Mouse (Mus musculus) forebrain, embryonic 16.5 days (tissue): ENCODE data around the gene Tmem50b. TPM values are rescaled to one million over a fixed set of nuclear protein-coding genes. Genes with fewer than 3 reads are reported as not detected.
A peak's percentile ranks its signal among the peaks of the same experiment; 100 is the strongest.

Experiments
- ATAC-seq: fragments of 200-750 bp; cut with Nextera tagmentation; 2 replicates; pipeline ENCODE4 v1.8.0; 2017; ENCODE audit warnings: mild to moderate bottlenecking, moderate library complexity
- H3K27ac ChIP-seq: fragments of 300-500 bp; sonication (generic); 2 replicates; pipeline ENCODE4 v1.5.1; 2014; ENCODE audit warnings: low read length, control low read depth
- H3K27me3 ChIP-seq: fragments of 300-500 bp; sonication (generic); replicated peaks from 2 replicates; pipeline ENCODE4 v1.6.1; 2014; ENCODE audit warnings: low read length; ENCODE audit not compliant: control insufficient read depth, insufficient read depth
- H3K36me3 ChIP-seq: fragments of 300-500 bp; sonication (generic); 2 replicates; pipeline ENCODE4 v1.6.1; 2014; ENCODE audit not compliant: control insufficient read depth, insufficient read depth
- H3K4me1 ChIP-seq: fragments of 300-500 bp; sonication (generic); replicated peaks from 2 replicates; pipeline ENCODE4 v1.6.1; 2014; ENCODE audit warnings: low read length; ENCODE audit not compliant: control insufficient read depth, insufficient read depth
- H3K4me2 ChIP-seq: fragments of 300-500 bp; sonication (generic); 2 replicates; pipeline ENCODE4 v1.6.1; 2014; ENCODE audit warnings: mild to moderate bottlenecking, low read length, control low read depth
- H3K4me3 ChIP-seq: fragments of 300-500 bp; sonication (generic); replicated peaks from 2 replicates; pipeline ENCODE4 v1.5.1; 2014; ENCODE audit warnings: mild to moderate bottlenecking, low read length, control low read depth
- H3K9ac ChIP-seq: fragments of 300-500 bp; sonication (generic); replicated peaks from 2 replicates; pipeline ENCODE4 v1.6.1; 2014; ENCODE audit warnings: low read depth, low read length, control low read depth
- H3K9me3 ChIP-seq: fragments of 300-500 bp; sonication (generic); 2 replicates; pipeline ENCODE4 v1.6.1; 2016; ENCODE audit warnings: low read length; ENCODE audit not compliant: control insufficient read depth
- WGBS: fragments of 180-500 bp; shearing (Covaris S2); extraction: QIAGEN DNeasy Blood & Tissue Kit; methylation state at CpG from one replicate; pipeline ENCODE4 v1.1.7; 2014; 5-methylcytosine and 5-hydroxymethylcytosine counted together
- polyA plus RNA-seq: library from polyadenylated mRNA; unstranded; fragments of >200 nt; fragmentation: Nextera tagmentation; extraction: Ambion mirVana; gene quantifications from 2 replicates; pipeline ENCODE4 v1.2.1, GENCODE M21; 2015

Tmem50b gene
- polyA plus RNA-seq, 1 experiment from 2014 or later: 93.8 TPM

GRCm38 (mm10) chr16:91585617-91586016 lies 12.0 kb downstream of the Tmem50b start:
- H3K36me3 ChIP-seq: peaks cover 4% of the 10 kb centered on the region; the same call in 1 of the 2 replicates
- no peak overlapping the region for H3K4me2 ChIP-seq
- H3K27ac ChIP-seq: no peak overlapping the region
- no peaks in the 10 kb centered on the region for H3K27me3 ChIP-seq
- no peaks in the 10 kb centered on the region for H3K9me3 ChIP-seq
- no peak overlapping the region for H3K4me3 ChIP-seq
- 82% methylated on average over 5 of the region's 5 CpGs for WGBS
- H3K4me1 ChIP-seq: 0 out of 2 replicates have a peak, but pooled peaks cover 4% of the 10 kb centered on the region
- ATAC-seq: no peak
- no peak overlapping the region for H3K9ac ChIP-seq

DNA sequence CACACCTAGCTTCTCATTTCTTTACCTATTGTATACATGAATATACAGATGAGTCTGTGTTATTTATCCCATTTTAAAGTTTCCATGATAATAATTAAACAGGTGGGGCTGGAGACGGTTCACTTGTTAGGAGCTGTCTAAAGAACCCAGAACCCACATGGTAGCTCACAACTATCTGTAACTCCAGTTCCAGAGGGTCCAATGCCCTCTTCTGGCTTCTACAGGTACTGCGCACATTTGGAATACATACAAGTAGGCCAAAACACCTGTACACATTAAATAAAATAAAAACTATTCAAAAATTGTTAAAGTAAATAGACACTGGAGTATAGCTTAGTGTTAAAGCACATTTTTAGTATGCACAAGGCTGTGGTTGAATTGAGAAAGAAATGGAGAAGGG lies 15.3 kb downstream of the Tmem50b start:
- Histone ChIP-seq H3K4me3 (no peak overlapping the region), H3K9ac (no peak overlapping the region), H3K9me3 (no peaks in the 10 kb centered on the region), H3K27me3 (no peaks in the 10 kb centered on the region), H3K27ac (no peak overlapping the region), H3K4me1 (peaks cover 14% of the 10 kb centered on the region), H3K36me3 (peaks cover 4% of the 10 kb centered on the region; the same call in 1 of the 2 replicates), H3K4me2 (no peak overlapping the region)
- 63% methylated on average over 2 of the region's 2 CpGs for WGBS
- ATAC-seq: no peak

- peak; percentile 95 for ATAC-seq
- 61% methylated on average over 14 of the region's 14 CpGs for WGBS
- Histone ChIP-seq H3K4me2 (no peak overlapping the region), H3K9ac (no peak overlapping the region), H3K4me3 (no peak overlapping the region), H3K36me3 (no peaks in the 10 kb centered on the region), H3K27ac (peak overlapping the region; percentile 81), H3K9me3 (no peaks in the 10 kb centered on the region), H3K27me3 (no peaks in the 10 kb centered on the region), H3K4me1 (peaks cover 14% of the 10 kb centered on the region)
Observed at GRCm38 (mm10) chr16:91578980-91579720, 18.4 kb downstream of the Tmem50b start.

DNA sequence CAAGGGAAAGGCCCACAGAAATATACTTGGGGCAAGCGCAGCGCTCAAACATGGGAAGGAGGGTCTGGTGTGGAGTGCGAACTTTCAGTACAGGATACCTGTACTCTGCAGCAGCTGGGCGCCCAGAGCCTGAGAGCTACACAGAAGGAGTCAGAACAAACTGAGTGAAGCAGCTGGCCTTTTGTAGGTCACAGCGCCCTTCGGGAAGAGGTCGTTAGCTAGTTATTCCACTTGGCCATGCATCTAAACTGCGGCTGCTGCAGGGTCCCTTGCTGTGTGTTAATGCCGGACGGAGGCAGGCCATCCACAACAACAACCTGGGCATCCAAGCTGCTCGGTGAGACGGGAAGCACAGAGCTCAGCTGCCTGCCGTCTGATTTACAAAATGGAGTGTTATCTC lies 22.4 kb downstream of the Tmem50b start:
- H3K9ac ChIP-seq: no peak overlapping the region
- no peaks in the 10 kb centered on the region for H3K27me3 ChIP-seq
- H3K36me3 ChIP-seq: no peaks in the 10 kb centered on the region
- ATAC-seq: no peak
- 51% methylated on average over 13 of the region's 13 CpGs for WGBS
- no peak overlapping the region for H3K27ac ChIP-seq
- H3K9me3 ChIP-seq: no peaks in the 10 kb centered on the region
- no peak overlapping the region for H3K4me3 ChIP-seq
- H3K4me2 ChIP-seq: no peak overlapping the region
- H3K4me1 ChIP-seq: peaks cover 12% of the 10 kb centered on the region

DNA sequence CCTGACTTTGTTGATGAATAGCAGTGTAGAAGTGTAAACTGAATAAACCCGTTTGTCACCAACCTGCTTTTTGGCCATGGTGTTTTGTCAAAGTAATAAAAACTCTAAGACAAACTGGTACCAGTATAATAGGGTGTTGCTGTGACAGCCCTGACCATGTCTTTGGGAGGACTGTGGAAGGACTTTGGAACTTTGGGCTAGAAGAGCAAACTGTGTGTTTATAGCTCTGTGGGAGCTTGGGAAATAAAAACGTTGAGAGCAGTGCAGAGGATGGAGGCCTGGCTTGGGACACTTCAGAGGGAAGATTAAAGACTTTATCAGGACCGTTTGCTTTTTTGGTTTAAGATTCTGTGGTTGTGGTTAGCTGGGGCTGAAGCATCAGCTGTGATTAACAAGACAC lies 26.5 kb downstream of the Tmem50b start:
- H3K27me3 ChIP-seq: no peaks in the 10 kb centered on the region
- H3K27ac ChIP-seq: no peak overlapping the region
- no peak overlapping the region for H3K4me3 ChIP-seq
- H3K4me1 ChIP-seq: no peaks in the 10 kb centered on the region
- H3K9ac ChIP-seq: no peak overlapping the region
- 72% methylated on average over 3 of the region's 3 CpGs for WGBS
- no peaks in the 10 kb centered on the region for H3K9me3 ChIP-seq
- no peaks in the 10 kb centered on the region for H3K36me3 ChIP-seq
- no peak for ATAC-seq
- no peak overlapping the region for H3K4me2 ChIP-seq

DNA sequence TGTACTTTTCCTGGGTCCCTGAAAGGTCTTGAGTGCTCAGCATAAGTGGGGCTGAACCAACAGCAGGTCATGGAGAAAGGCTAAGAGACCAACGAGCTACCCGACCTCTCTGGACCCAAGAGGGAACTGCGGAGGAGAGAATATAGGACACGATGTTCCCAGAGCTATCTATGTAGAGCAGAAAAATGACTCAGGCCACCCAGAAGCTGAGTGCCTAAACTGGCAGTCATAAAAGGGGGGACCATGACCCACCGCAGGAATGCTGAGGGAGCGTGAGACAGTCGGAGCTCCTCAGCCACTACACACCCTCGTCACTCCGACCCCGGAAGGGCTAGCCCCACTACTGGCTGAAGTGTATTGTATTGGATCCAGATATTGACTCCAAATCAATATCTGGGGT lies 28.6 kb downstream of the Tmem50b start:
- no peak for ATAC-seq
- Histone ChIP-seq H3K9ac (no peak overlapping the region), H3K27ac (no peak overlapping the region), H3K4me1 (no peaks in the 10 kb centered on the region), H3K36me3 (no peaks in the 10 kb centered on the region), H3K4me2 (no peak overlapping the region), H3K27me3 (no peaks in the 10 kb centered on the region), H3K9me3 (no peaks in the 10 kb centered on the region), H3K4me3 (no peak overlapping the region)
- 89% methylated on average over 10 of the region's 10 CpGs for WGBS

DNA sequence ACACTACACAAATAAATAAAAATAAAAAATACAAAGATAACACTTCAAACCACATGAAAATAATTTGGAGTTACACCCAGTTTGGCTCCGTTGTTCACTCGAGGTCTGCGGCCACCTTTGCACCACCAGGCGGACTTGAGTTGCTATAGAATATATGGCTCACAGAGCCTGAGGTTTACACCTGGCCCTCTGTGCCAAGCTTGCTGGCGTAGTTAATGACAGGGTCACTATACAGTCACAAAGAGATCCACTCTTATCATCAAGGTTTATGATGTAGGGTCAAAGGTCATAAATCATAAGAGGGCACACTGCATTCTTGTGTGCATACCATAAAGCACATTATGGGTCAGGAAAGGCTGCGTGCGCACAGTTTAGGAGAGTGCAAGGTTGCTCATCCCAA lies 31.6 kb downstream of the Tmem50b start:
- no peak overlapping the region for H3K9ac ChIP-seq
- WGBS: 91% methylated on average over 7 of the region's 7 CpGs
- H3K4me1 ChIP-seq: no peaks in the 10 kb centered on the region
- H3K27ac ChIP-seq: no peak overlapping the region
- H3K4me3 ChIP-seq: no peak overlapping the region
- no peak overlapping the region for H3K4me2 ChIP-seq
- no peaks in the 10 kb centered on the region for H3K27me3 ChIP-seq
- H3K36me3 ChIP-seq: peaks cover 2% of the 10 kb centered on the region
- no peak for ATAC-seq
- H3K9me3 ChIP-seq: no peaks in the 10 kb centered on the region

- H3K27ac ChIP-seq: no peak overlapping the region
- no peak overlapping the region for H3K9ac ChIP-seq
- no peaks in the 10 kb centered on the region for H3K4me1 ChIP-seq
- H3K4me3 ChIP-seq: no peak overlapping the region
- ATAC-seq: no peak
- H3K36me3 ChIP-seq: peaks cover 2% of the 10 kb centered on the region
- H3K4me2 ChIP-seq: no peak overlapping the region
- no peaks in the 10 kb centered on the region for H3K27me3 ChIP-seq
- WGBS: 76% methylated on average over 9 of the region's 9 CpGs
- no peaks in the 10 kb centered on the region for H3K9me3 ChIP-seq
Observed at GRCm38 (mm10) chr16:91565292-91565951, 32.2 kb downstream of the Tmem50b start.

DNA sequence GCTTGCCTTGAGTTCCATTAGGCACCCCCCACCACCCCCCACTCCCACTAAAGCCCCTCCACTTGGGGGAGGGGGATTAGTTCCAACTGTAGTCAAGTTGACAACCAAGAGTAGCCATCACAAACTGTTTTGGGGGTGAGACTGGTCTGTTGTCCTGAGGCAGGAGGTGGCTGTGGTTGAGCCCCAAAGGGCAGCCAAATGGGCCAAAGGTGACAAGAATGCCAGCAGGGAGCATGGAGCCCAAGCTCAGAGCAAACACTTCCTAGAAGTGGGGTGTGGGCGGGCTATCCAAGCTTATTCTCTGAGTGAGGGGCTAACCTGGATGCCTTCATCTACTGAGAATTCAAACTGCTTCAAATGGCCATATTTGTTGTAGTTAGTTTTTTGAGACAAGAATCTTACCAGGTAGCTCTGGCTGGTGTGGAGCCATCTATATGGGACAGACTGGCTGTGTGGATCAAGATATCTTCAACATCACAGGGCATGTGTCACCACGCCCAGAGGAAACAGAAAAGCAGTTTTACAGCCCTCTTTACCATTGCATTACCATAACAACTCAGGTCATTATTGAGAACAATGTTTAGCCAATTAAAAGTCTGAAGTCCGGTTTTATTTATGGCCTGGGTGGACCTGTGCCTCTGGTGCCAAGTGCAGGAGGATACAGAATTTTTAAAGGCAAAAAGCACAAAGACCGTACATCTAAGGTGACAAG lies 32.9 kb downstream of the Tmem50b start:
- Histone ChIP-seq H3K4me1 (no peaks in the 10 kb centered on the region), H3K9me3 (no peaks in the 10 kb centered on the region), H3K36me3 (peaks cover 2% of the 10 kb centered on the region), H3K27me3 (no peaks in the 10 kb centered on the region), H3K4me3 (no peak overlapping the region), H3K27ac (no peak overlapping the region), H3K9ac (no peak overlapping the region), H3K4me2 (no peak overlapping the region)
- ATAC-seq: no peak
- WGBS: 75% methylated on average over 4 of the region's 4 CpGs
